Mouse (Mus musculus) heart, embryonic 16.5 days (tissue): Measurements from ENCODE around the gene Zcchc9. TPM values are rescaled to one million over a fixed set of nuclear protein-coding genes. Genes with fewer than 3 reads are reported as not detected.
"Not testable (repeated sequence)": the region's sequence is repeated elsewhere in the genome, so short reads cannot be mapped to it uniquely, and the experiment has no call there.

Source experiments
- ATAC-seq: fragments of 200-750 bp; cut with Nextera tagmentation; replicated peaks from 2 replicates; pipeline ENCODE4 v1.8.0; 2017; ENCODE audit warnings: moderate number of reproducible peaks; ENCODE audit not compliant: insufficient read depth, low FRiP score; ENCODE audit errors: extremely low read depth
- H3K27ac ChIP-seq: fragments of 300-500 bp; sonication (generic); 2 replicates; pipeline ENCODE4 v1.5.1; 2014; ENCODE audit warnings: mild to moderate bottlenecking, low read length, control low read depth, moderate library complexity
- H3K27me3 ChIP-seq: fragments of 300-500 bp; sonication (generic); 2 replicates; pipeline ENCODE4 v1.6.1; 2014; ENCODE audit warnings: low read length, mixed read lengths; ENCODE audit not compliant: control insufficient read depth, insufficient read depth
- H3K36me3 ChIP-seq: fragments of 300-500 bp; sonication (generic); 2 replicates; pipeline ENCODE4 v1.6.1; 2014; ENCODE audit not compliant: control insufficient read depth, insufficient read depth
- H3K4me1 ChIP-seq: fragments of 300-500 bp; sonication (generic); 2 replicates; pipeline ENCODE4 v1.6.1; 2014; ENCODE audit warnings: low read length, mixed read lengths; ENCODE audit not compliant: control insufficient read depth, insufficient read depth
- H3K4me2 ChIP-seq: fragments of 300-500 bp; sonication (generic); 2 replicates; pipeline ENCODE4 v1.6.1; 2014; ENCODE audit warnings: low read depth, mild to moderate bottlenecking, control low read depth, low read length
- H3K4me3 ChIP-seq: fragments of 300-500 bp; sonication (generic); 2 replicates; pipeline ENCODE4 v1.5.1; 2014; ENCODE audit warnings: mild to moderate bottlenecking, control low read depth, low read length
- H3K9ac ChIP-seq: fragments of 300-500 bp; sonication (generic); 2 replicates; pipeline ENCODE4 v1.6.1; 2014; ENCODE audit warnings: low read length, control low read depth
- H3K9me3 ChIP-seq: fragments of 300-500 bp; sonication (generic); replicated peaks from 2 replicates; pipeline ENCODE4 v1.6.1; 2016; ENCODE audit warnings: low read length; ENCODE audit not compliant: control insufficient read depth
- WGBS: fragments of 180-500 bp; shearing (Covaris S2); extraction: QIAGEN DNeasy Blood & Tissue Kit; methylation state at CpG from one replicate; pipeline ENCODE4 v1.1.7; 2014; 5-methylcytosine and 5-hydroxymethylcytosine counted together
- polyA plus RNA-seq: library from polyadenylated mRNA; unstranded; fragments of >200 nt; fragmentation: Nextera tagmentation; extraction: Ambion mirVana; gene quantifications from 2 replicates; pipeline ENCODE4 v1.2.1, GENCODE M21; 2015

Zcchc9 gene
- polyA plus RNA-seq, 1 experiment from 2014 or later = 26.5 TPM

GRCm38 (mm10) chr13:91768683-91769651, 38.5 kb downstream of the Zcchc9 start:
- Histone ChIP-seq H3K4me1 (no peaks in the 10 kb centered on the region), H3K27me3 (no peaks in the 10 kb centered on the region), H3K4me3 (no peak overlapping the region), H3K9me3 (no peaks in the 10 kb centered on the region), H3K4me2 (no peak overlapping the region), H3K9ac (no peak overlapping the region), H3K36me3 (no peaks in the 10 kb centered on the region), H3K27ac (no peak overlapping the region)
- 66% methylated on average over 9 of the region's 9 CpGs for WGBS
- no peak for ATAC-seq

GRCm38 (mm10) chr13:91765627-91766026, 41.9 kb downstream of the Zcchc9 start:
- Histone ChIP-seq H3K27me3 (no peaks in the 10 kb centered on the region), H3K9ac (no peak overlapping the region), H3K4me2 (no peak overlapping the region), H3K36me3 (no peaks in the 10 kb centered on the region), H3K9me3 (no peaks in the 10 kb centered on the region), H3K4me1 (no peaks in the 10 kb centered on the region), H3K4me3 (no peak overlapping the region), H3K27ac (no peak overlapping the region)
- 80% methylated on average over 4 of the region's 4 CpGs for WGBS
- no peak for ATAC-seq

- 88% methylated on average over 3 of the region's 3 CpGs for WGBS
- not testable (repeated sequence) for H3K27me3 ChIP-seq, ATAC-seq, H3K4me1 ChIP-seq, H3K9me3 ChIP-seq, H3K36me3 ChIP-seq, H3K9ac ChIP-seq, H3K4me3 ChIP-seq, H3K27ac ChIP-seq, H3K4me2 ChIP-seq
Observed at GRCm38 (mm10) chr13:91763654-91764053, 43.9 kb downstream of the Zcchc9 start.

- H3K4me3 ChIP-seq = no peak overlapping the region
- H3K36me3 ChIP-seq = no peaks in the 10 kb centered on the region
- no peak overlapping the region for H3K4me2 ChIP-seq
- ATAC-seq = no peak
- peaks cover 3% of the 10 kb centered on the region for H3K4me1 ChIP-seq
- no peaks in the 10 kb centered on the region for H3K27me3 ChIP-seq
- H3K9me3 ChIP-seq = no peaks in the 10 kb centered on the region
- 75% methylated on average over 6 of the region's 6 CpGs for WGBS
- no peak overlapping the region for H3K9ac ChIP-seq
- no peak overlapping the region for H3K27ac ChIP-seq
Observed at GRCm38 (mm10) chr13:91761654-91762445, 45.7 kb downstream of the Zcchc9 start.

GRCm38 (mm10) chr13:91760302-91761050, 47.0 kb downstream of the Zcchc9 start:
- Histone ChIP-seq H3K9me3 (no peaks in the 10 kb centered on the region), H3K4me3 (no peak overlapping the region), H3K4me1 (peaks cover 3% of the 10 kb centered on the region), H3K27ac (no peak overlapping the region), H3K4me2 (no peak overlapping the region), H3K27me3 (no peaks in the 10 kb centered on the region), H3K36me3 (no peaks in the 10 kb centered on the region), H3K9ac (no peak overlapping the region)
- no peak for ATAC-seq
- 87% methylated on average over 8 of the region's 8 CpGs for WGBS

- Histone ChIP-seq H3K27me3 (no peaks in the 10 kb centered on the region), H3K4me2 (no peak overlapping the region), H3K9ac (no peak overlapping the region), H3K9me3 (no peaks in the 10 kb centered on the region), H3K4me1 (peaks cover 3% of the 10 kb centered on the region), H3K36me3 (no peaks in the 10 kb centered on the region), H3K4me3 (no peak overlapping the region), H3K27ac (no peak overlapping the region)
- no peak for ATAC-seq
- 62% methylated on average over 8 of the region's 8 CpGs for WGBS
Observed at GRCm38 (mm10) chr13:91759791-91760190, 47.7 kb downstream of the Zcchc9 start.

GRCm38 (mm10) chr13:91758316-91759048, 49.0 kb downstream of the Zcchc9 start:
- no peaks in the 10 kb centered on the region for H3K27me3 ChIP-seq
- no peak overlapping the region for H3K9ac ChIP-seq
- H3K36me3 ChIP-seq = no peaks in the 10 kb centered on the region
- 43% methylated on average over 7 of the region's 7 CpGs for WGBS
- no peaks in the 10 kb centered on the region for H3K9me3 ChIP-seq
- H3K4me3 ChIP-seq = no peak overlapping the region
- peaks cover 3% of the 10 kb centered on the region for H3K4me1 ChIP-seq
- ATAC-seq = no peak
- no peak overlapping the region for H3K4me2 ChIP-seq
- no peak overlapping the region for H3K27ac ChIP-seq

GRCm38 (mm10) chr13:91756230-91756629, 51.3 kb downstream of the Zcchc9 start:
- WGBS = 82% methylated on average over 4 of the region's 4 CpGs
- no peak for ATAC-seq

More at GRCm38 (mm10) chr13:91756230-91756629, 51.3 kb downstream of the Zcchc9 start:
- Histone ChIP-seq H3K4me2 (no peak overlapping the region), H3K27me3 (no peaks in the 10 kb centered on the region), H3K36me3 (no peaks in the 10 kb centered on the region), H3K4me3 (no peak overlapping the region), H3K9ac (no peak overlapping the region), H3K4me1 (peaks cover 3% of the 10 kb centered on the region), H3K27ac (no peak overlapping the region), H3K9me3 (no peaks in the 10 kb centered on the region)
